Mouse (Mus musculus) urinary bladder, adult 2 months (tissue): ENCODE measurements around the gene Pla2g4c. TPM values are rescaled to one million over a fixed set of nuclear protein-coding genes. Genes with fewer than 3 reads are reported as not detected.
"Not testable (repeated sequence)": the region's sequence is repeated elsewhere in the genome, so short reads cannot be mapped to it uniquely, and the experiment has no call there.

Source experiments
- DNase-seq: peaks from one replicate; pipeline ENCODE4 v3.0.0; 2022; ENCODE audit warnings: low spot score
- polyA plus RNA-seq: library from polyadenylated mRNA; depleted of rRNA; stranded (reverse); fragments of >200 nt; gene quantifications from 2 replicates; pipeline ENCODE4 v1.2.3, GENCODE M21; 2012; rRNA removed

Gene Pla2g4c
- 0.18 and 0.26 TPM in 2 replicates for polyA plus RNA-seq

DNA sequence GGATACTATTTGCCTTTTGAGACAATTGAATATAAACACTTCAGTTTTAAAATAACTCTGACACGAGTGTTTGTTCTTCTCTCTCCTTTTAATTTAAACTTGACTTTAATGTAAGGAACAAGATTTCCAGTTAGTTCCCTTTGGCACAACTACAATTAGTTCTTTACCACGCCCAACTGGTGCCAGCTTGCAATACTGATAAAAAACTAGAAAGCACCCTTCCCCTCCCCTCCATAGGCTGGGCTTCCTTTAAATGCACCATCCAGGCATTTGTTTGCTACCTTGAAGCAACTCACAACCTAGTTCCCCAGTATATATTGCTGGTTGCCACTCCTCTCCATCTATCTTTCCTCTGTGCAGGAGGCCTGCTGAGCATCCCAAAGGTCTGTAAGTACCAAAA is at the start of gene Pla2g4c:
Gene Pla2g4c, plus strand, starts transcription at position 340 of the 400 bp plus-strand sequence.
- DNase-seq, result no peak

DNA sequence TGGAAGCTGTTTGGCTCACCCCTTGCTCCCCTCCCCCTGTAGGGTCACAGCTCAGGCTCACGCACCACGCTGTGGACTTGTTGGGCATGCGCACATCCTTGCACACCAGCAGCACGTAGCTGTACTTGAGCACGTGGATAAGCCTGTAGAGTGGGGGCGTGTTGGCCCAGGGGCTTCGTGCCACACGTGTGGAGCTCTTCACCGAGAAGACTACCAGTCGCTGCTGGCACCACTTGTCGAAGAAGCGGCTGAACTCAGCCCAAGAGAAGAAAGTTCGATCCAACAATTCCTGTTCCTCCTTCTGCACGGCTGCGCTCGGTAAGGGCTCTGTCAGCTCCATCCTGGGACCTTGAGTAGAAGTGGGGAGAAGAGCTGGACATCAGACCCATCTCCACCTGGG is 47.4 kb upstream of the Pla2g4c start, which contains the start of gene Lig1:
Gene Lig1, plus strand, starts transcription at position 203 of the 400 bp plus-strand sequence.
- no peak for DNase-seq

DNA sequence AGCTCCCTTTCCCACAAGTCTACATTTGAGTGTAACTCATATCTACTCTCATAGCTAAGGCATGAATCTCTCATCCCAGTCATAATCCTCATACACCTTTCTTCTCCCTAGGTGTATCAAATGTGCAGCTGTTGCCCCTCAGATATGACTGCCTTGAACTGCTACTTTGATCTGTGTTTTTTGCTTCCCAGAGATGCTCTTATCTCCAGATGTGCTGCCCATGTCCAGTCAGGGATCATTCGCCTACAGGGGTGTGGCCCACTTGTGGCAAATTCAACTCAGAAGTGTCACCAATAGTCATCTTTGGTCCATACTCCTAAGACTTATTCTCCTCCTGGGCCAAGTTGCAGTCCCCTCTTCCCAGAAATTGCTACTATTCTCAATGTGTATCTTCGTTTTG is 46.6 kb upstream of the Pla2g4c start:
- DNase-seq, result no peak

DNA sequence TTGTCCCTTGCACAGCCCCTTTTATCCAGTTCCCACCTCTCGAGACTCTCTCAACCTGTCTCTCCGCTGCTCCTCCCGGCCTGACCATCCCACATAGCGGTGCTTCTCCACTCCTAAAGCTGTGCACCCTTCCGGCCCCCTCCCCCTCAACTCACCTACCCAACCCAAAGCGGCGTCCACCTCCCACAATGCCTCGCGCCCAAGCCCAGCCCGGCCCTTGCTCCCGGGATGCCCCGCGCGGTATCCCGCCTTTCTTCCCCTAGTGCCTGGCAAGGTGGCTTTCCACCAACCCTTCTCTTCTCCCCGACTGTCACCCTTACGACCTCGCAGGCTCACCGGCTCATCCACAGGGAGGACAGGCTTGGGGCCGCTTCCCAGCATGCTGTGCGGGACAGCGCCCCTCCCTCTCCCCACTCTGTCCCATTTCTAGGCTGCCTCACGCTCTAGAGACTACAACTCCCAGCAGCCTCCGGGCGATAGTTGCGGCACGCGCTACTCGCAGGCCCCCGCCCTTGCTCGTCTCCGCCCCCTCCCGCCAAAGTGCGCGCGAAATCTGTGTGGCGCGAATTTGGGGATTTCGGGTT is 46.1 kb upstream of the Pla2g4c start, which contains the start of gene Zswim9:
Gene Zswim9, minus strand, starts transcription at position 414 of the 584 bp plus-strand sequence.
- DNase-seq, result peak; percentile 91

DNA sequence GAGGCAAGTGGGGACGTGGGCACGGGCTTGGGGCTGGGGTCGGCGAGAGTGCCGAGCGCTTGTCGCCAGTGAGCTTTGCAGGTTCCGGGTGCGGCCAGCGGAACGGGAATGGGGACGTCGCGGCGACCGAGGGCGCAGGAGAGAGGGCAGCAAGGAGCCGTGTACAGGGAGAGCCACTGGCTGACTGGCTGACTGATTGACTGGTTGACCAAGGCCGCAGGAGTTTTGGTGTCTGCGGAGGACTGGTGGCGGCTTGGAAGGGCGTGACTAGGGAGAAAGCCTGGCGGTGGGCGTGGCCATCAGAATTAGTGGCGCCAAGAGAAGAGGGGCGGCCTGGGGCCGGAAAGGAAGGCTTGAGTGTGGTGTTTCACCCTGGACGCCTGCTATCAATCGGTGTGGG is 45.5 kb upstream of the Pla2g4c start:
- not testable (repeated sequence) for DNase-seq

DNA sequence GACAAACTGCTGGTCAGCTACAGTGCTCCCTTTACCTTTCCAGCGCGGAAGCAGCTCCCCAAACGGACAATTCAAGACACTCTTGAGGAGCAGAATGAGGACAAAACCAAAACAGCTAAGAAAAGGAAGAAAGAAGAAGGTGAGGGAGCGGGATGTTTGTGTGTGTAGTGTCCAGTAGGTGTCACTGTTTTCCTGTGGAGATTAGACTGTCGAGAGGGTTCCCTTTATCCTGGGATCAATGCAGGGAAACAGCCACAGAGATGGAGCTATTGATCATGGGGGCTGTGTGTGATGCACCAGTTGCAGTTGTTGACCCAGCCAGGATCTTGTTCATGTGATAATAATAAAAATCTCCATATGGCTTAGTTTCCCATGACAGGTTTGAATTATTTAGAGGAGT is 35.8 kb upstream of the Pla2g4c start:
- DNase-seq, result no peak

DNA sequence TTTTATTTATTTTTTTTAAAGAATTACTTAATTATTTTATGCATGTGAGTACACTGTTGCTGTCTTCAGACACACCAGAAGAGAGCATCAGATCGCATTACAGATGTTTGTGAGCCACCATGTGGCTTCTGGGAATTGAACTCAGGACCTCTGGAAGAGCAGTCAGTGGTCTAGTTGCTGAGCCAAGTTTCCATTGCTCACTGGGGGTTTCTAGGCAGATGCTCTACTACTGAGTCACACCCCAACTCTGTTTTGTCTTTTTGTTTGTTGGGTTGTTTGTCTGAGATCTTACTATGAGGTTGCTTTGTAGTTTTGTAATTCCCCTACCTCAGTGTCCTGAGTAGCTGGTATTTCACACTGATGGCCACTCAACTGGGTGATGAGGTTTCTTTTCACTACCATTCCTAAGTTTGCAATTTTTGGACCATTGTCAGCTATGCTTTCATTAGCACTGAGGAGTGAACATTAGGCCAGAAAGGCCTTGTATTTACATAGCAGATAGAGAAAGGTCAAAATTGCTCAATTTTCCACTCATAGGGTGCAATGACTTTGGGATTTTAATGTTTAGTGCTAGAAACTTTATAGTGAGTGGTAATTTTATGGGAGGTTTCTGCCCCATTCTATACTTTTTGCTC is 34.3 kb upstream of the Pla2g4c start:
- no peak for DNase-seq

DNA sequence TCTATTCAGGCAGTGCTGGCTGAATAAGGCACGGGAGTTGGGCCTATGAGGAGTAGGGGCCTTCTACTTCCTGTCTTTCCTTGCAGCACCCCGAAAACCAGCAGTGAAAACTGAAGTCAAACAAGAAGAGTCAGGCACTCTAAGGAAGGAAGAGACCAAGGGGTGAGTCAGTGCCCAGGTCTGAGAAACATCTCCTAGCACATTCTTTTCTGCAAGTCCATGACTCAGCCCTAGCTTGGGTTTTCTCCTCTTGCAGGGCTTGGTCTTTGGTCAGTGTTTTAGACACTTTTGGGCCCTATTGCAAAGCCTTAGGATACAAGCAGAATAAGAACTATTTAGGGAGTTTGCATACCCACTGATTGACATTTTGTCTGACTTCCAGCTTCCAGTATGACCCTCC is 33.1 kb upstream of the Pla2g4c start:
- DNase-seq, result no peak

DNA sequence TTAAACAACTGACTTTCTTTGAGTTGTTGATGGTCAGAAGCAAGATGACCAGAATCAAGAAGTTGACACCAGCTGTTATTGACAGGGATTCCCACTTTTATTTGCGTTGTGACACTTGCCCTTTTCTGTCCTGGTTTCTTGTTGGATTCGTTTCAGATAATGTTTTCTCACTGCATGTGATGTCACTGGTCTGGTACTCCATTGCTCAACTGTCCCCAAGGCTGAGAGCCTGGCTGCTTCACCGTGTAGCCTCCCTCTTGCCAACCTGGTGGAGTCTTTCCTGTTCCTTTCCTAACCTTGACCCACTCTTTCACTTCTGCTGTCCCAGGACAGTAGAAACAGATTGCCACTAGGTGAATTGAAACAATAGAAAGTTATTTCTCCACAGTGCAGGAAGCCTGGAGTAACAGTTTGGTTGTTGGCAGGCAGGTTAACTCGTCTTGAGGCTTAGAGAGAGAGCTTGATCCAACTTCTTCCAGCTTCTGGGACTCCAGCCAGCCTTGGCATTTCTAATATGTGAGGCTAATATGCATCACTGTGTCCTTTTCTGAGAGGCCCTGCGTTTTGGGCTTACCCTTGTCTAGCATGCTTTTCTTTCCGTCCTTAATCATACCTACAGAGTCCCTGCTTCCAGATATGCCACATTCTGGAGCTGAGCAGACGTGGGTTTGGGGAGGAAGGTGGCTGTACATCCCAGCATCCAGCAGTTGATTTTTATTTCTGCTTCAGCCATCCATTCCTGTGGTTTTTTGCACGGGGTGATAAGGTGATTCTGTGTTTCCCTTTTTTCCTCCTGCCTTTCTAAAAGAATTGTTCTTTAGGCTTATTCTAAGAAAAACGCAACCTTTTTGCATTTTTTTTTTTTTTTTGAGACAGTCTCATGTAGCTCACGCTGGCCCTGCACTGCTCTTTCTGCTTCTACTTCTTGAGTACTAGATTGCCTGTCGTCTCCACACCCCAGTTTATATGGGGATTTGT is 30.3 kb upstream of the Pla2g4c start:
- DNase-seq, result no peak

DNA sequence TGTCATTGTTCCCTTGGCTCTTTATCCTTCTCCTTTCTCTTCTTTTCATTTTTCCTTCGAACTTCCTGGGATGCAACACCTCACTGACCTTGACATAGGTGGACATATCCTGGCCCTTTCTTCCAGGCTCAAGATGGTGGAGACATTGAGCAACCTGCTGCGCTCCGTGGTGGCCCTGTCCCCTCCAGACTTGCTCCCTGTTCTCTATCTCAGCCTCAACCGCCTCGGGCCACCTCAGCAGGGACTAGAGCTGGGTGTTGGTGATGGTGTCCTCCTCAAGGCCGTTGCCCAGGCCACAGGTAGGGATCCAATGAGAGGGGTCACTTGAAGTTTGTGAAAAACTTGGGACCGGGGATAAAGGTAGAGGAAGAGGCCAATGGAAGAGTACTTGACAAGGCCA is 29.2 kb upstream of the Pla2g4c start:
- DNase-seq, result no peak

DNA sequence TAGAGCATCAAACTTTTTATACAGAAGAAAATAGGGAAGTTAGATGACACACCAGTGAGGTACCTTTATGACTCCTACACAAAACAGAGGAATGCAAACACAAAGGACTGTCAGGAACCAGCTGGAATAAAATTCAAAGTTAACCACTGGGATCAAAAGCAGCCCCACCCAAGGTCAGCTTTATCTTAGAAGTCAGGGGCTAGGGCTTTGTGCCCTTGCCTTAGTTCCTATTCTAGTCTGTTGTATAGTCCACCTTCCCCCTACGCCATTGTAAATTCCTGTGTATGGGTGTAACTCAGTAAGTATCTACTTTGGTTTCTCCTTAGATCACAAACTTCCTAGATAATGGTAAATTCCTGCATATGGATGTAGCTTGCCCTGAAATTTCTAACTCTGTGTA is 26.8 kb upstream of the Pla2g4c start:
- no peak for DNase-seq

DNA sequence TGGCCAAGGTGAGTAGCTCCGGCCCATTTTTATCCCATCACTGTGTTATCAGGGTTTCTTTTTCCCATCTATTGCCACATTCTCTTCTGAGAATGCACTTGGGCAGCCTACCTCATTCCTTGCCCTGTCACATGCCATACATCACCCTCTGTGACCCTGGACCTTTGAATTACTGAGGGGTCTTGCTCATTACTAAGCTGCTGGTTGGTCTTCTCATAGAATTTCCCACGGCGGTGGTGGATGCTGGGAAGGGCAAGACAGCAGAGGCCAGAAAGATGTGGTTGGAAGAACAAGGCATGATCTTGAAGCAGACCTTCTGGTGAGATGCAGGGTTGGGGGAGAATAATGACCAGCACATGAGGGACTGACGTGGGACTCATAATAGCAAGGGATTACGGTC is 25.6 kb upstream of the Pla2g4c start:
- DNase-seq, result no peak

DNA sequence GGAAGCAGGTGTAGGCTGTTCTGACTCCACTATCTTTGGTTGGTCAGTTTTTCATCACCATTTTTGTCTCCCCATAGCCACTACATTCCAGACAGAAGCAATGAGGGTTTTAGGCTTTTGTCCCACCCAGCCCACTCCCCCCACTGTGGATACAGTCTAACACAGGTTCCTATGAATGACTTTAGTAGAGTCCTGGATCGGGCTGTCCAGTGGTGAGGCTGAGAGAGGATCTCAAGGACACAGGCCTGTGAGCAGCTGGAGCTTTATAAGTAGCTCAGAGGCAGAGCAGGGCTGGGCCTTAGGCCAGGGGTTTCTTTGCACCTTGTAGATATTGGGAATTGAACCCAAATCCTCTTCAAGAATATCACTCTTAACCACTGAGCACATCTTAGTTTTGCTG is 22.8 kb upstream of the Pla2g4c start:
- no peak for DNase-seq

DNA sequence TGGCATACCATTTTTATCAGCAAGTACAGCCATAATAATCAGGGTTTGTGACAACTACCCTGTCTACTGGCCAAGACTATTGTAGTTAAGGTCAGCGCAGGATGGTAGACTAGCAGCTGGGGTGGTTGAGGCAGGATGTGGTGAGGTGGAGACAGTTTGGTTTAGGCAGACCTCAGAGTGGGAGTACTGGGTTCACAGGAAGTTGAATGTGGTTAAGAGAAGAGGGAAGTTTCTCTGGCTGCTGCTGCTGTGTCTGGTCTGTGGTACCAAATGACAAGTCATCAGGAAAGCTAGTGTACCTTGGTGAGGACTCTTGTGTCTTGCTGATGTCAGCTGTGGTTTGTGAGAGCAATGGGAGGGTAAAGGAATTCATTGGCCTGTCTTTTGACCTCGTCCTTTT is 21.7 kb upstream of the Pla2g4c start:
- DNase-seq, result no peak

DNA sequence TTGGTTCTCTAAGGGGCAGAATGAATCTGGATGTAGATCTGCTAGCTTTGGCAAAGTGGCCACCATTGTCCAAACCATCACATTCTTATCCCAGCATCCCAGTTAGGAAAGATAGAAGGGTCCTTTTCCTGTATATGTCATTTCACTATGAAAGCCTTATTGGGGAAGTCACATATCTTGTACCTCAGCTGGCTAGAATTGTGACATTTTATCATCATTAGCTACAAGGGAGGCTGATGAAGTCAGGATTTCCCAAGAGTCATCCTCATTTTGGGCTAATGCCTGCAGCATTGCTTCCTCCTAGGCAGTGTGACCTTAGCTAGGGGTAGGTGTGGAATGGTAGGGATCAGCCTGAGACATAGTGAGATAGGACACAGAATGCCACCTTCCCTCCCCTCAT is 21.1 kb upstream of the Pla2g4c start:
- DNase-seq, result no peak

DNA sequence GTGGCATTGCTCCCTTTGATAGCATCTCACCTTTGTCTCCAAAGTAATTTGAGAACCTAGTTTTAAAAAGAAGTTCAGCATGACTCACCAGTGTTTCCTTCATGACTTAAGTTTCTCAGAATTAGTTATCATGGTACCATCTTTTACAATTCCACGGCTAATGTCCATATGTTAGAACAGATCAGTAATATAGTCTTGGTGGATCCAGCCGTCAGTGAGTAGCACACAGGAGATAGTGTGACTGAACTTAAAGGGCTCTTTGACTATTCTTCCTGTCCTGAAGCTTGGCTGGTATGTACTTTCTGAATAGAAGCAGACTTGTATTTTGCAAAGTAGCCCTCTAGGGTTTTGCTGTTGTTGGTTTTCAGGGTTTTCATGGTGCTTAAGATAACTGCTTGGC is 15.0 kb upstream of the Pla2g4c start:
- no peak for DNase-seq

DNA sequence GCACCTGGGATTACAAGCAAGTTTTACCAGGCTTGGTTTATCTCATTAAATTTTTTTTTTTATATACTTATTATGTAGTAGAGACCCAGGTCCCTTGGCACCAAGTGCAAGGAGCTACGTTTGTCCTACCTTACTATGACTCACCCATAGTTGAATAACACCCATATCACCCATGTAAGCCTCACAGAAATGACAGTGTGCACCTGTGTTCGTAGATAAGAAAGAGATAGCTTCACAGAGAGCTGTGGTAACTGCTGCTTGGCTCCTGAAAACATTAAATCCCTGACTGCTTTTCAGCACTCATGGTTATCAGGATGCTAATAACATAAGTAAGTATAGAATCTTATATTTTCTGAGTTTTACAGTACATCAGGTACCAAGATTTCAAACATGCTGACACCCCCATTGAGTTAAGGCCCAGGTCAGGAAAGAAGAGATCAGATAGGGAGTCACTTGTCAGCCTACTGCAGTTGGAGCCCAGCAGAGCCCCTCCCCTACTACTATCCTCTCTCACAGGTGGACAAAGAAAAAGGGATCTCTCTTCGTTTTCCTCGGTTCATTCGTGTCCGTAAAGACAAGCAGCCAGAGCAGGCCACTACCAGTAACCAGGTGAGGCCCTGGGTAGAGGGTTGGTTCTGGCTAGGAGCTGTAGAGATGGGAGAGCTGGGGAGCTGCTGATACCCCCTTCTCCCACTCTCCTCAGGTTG is 13.8 kb upstream of the Pla2g4c start:
- no peak for DNase-seq

DNA sequence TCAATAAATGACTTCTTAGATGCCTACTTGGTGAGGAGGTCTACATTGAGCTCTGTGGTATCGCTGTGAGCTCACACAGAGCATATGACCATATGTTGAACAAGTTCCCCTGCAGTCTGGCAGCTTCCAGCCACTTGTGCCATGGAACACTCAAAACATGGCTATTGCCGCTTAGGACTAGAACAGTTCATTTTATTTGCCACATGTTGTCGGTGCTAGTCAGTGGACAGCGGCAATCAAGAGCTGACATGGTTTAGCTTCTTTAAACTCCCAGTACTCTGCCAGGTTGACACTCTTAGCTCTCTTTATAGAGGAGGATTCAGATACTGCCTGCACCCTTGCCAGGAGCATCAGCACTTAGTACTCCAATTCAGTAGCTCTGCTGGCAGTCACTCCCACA is 13.1 kb upstream of the Pla2g4c start:
- no peak for DNase-seq

DNA sequence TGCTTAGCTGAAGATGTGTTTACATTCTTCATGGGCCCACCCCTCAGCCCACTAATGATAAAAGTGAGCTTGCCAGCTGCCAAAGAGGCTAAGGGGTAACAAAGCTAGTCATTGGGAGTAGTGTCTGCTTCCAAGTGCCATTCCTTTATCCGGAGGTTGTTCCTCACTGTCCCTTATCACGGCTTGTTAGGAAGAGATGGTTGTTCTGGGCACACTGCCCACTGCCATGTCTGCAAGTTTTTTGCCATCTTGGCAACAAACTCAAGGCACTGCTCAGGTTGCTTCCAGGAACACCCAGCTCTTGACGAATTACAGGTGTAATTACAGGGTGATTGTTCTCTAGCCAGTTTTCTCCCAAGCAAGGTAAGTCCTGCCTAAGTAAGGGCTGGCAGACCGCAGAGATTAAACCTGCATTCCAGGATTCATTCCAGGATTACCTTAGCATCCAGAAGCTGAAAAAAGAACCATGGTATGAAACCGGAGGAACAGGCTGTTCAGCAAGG is 10.3 kb upstream of the Pla2g4c start:
- DNase-seq, result no peak

DNA sequence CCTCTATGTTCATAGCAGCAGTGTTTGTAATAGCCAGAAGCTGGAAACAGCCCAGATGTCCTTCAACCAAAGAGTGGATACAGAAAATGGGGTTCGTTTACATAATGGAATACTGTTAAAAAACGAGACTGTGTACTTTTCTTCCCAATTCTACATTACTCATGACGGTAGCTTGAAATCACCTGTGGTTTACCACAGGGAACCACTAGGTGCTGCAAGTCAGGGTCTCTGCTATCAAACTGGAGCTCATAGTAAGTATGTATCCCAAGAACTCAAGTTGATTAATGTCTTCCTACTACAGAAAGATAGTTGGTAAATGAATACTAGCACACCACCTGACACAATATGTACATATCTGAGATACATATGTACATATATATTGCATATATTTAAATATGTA is 3.0 kb upstream of the Pla2g4c start:
- no peak for DNase-seq

DNA sequence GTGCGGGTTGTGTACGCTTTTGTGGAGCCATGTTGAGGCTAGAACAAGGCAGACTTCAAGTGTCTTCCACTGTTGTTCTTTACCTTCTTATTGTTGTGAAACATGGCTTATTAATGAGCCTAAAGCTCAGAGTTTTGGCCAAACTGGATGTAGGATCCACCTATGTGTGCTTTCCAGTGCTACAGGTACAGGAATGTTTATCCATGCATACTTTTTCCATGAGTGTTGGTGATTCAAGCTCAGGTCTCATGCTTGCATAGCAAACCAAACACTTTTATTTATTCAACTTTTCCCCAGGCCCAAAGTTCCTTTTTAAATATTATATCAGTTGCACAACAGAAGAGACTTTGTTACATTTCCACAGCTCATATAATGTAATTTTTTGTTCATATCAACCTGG is 6.1 kb downstream of the Pla2g4c start:
- DNase-seq, result no peak

DNA sequence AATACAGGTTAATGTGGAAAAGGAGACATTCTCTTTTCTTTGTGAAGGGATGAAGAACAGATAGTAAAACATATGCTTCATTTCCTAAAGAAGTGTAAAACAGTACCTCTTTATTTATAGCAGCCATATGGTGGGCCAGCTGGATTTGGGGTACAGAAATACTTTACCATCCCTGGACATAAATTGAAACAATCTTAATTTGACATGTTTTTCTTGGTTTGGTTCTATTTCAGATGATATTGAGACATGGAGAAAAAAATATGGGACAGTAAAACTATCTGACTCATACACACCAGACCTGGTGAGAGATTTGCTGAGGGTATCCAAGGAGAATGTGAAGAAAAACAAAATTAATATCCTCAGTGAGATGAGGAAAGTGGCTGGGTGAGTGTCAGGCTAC is 31.5 kb downstream of the Pla2g4c start:
- no peak for DNase-seq
